Mouse (Mus musculus): ENCODE measurements around the gene Olfr8. TPM values are rescaled to one million over a fixed set of nuclear protein-coding genes. Genes with fewer than 3 reads are reported as not detected.
"Not testable (repeated sequence)": the region's sequence is repeated elsewhere in the genome, so short reads cannot be mapped to it uniquely, and the experiment has no call there.

Olfr8 gene
- not detected in 2 replicates for polyA plus RNA-seq (2016; fragmentation: Nextera tagmentation; extraction: Ambion mirVana)

- H3K4me1 ChIP-seq; H3K27me3 ChIP-seq; H3K36me3 ChIP-seq (replicated peaks); ATAC-seq (ENCODE audit: low FRiP score); H3K9me3 ChIP-seq; H3K27ac ChIP-seq; H3K4me3 ChIP-seq (replicated peaks); H3K4me2 ChIP-seq; H3K9ac ChIP-seq: not testable (repeated sequence)
- WGBS = 86% methylated on average over 1 of the region's 1 CpGs
Observed at GRCm38 (mm10) chr10:78950336-78950735, at the start of gene Olfr8. TSS of gene Olfr8 (plus strand) at chr10:78950636.

GRCm38 (mm10) chr10:78912871-78913270 lies 37.6 kb upstream of the Olfr8 start, which contains the start of gene Olfr1354:
TSS of gene Olfr1354 (plus strand) at chr10:78913171.
- H3K27ac ChIP-seq; H3K27me3 ChIP-seq; H3K4me2 ChIP-seq; ATAC-seq (ENCODE audit: low FRiP score); H3K4me3 ChIP-seq (replicated peaks); H3K4me1 ChIP-seq; H3K9ac ChIP-seq; H3K9me3 ChIP-seq; H3K36me3 ChIP-seq (replicated peaks): not testable (repeated sequence)
- WGBS = 89% methylated on average over 1 of the region's 1 CpGs

- H3K27me3 ChIP-seq; H3K27ac ChIP-seq; H3K9ac ChIP-seq; H3K4me3 ChIP-seq (replicated peaks); H3K4me1 ChIP-seq; H3K36me3 ChIP-seq (replicated peaks); H3K4me2 ChIP-seq; H3K9me3 ChIP-seq; ATAC-seq (ENCODE audit: low FRiP score): not testable (repeated sequence)
Observed at GRCm38 (mm10) chr10:78963009-78963408, 12.6 kb downstream of the Olfr8 start, which contains the start of gene Olfr1353. TSS of gene Olfr1353 (plus strand) at chr10:78963309.

- no peak within 1 kb of the TSS for H3K9ac ChIP-seq
- ATAC-seq (ENCODE audit: low FRiP score) = no peak
- H3K4me2 ChIP-seq = no peak within 1 kb of the TSS
- H3K27me3 ChIP-seq = no peaks in the 10 kb centered on the region
- H3K9me3 ChIP-seq = no peaks in the 10 kb centered on the region
- H3K27ac ChIP-seq = no peak within 1 kb of the TSS
- H3K4me3 ChIP-seq (replicated peaks) = no peak within 1 kb of the TSS
- H3K4me1 ChIP-seq = no peaks in the 10 kb centered on the region
- no peaks in the 10 kb centered on the region for H3K36me3 ChIP-seq (replicated peaks)
Observed at GRCm38 (mm10) chr10:78980750-78981149, 30.3 kb downstream of the Olfr8 start, which contains the start of gene Olfr1352. TSS of gene Olfr1352 (plus strand) at chr10:78981050.

Other genes starting within 250 kb of the Olfr8 start
- gene Casp14, start 232.3 kb upstream of the Olfr8 start, polyA plus RNA-seq (2016; fragmentation: Nextera tagmentation; extraction: Ambion mirVana) = not detected in 2 replicates
- gene Ccdc105, start 197.6 kb upstream of the Olfr8 start, polyA plus RNA-seq (2016; fragmentation: Nextera tagmentation; extraction: Ambion mirVana) = 0.13 and 0.44 TPM in 2 replicates
- 1.7 and 1.8 TPM in 2 replicates for gene Slc1a6, start 170.1 kb upstream of the Olfr8 start, polyA plus RNA-seq (2016; fragmentation: Nextera tagmentation; extraction: Ambion mirVana)
- gene Olfr1356, start 98.5 kb upstream of the Olfr8 start, polyA plus RNA-seq (2016; fragmentation: Nextera tagmentation; extraction: Ambion mirVana) = not detected in 2 replicates
- gene Olfr1355, start 75.1 kb upstream of the Olfr8 start, polyA plus RNA-seq (2016; fragmentation: Nextera tagmentation; extraction: Ambion mirVana) = not detected in 2 replicates
- 0.12 TPM in 1 of 2 replicates, not detected in the other for gene Olfr1354, start 37.5 kb upstream of the Olfr8 start, polyA plus RNA-seq (2016; fragmentation: Nextera tagmentation; extraction: Ambion mirVana)
- not detected in 2 replicates for gene Olfr1353, start 12.7 kb downstream of the Olfr8 start, polyA plus RNA-seq (2016; fragmentation: Nextera tagmentation; extraction: Ambion mirVana)
- gene Olfr1352, start 30.4 kb downstream of the Olfr8 start, polyA plus RNA-seq (2016; fragmentation: Nextera tagmentation; extraction: Ambion mirVana) = not detected in 2 replicates
- not detected in 2 replicates for gene Olfr1351, start 61.8 kb downstream of the Olfr8 start, polyA plus RNA-seq (2016; fragmentation: Nextera tagmentation; extraction: Ambion mirVana)
- gene Olfr57, start 78.1 kb downstream of the Olfr8 start, polyA plus RNA-seq (2016; fragmentation: Nextera tagmentation; extraction: Ambion mirVana) = 0.12 and 0.23 TPM in 2 replicates
- 45.7 and 47.7 TPM in 2 replicates for gene 2610008E11Rik, start 147.0 kb downstream of the Olfr8 start, polyA plus RNA-seq (2016; fragmentation: Nextera tagmentation; extraction: Ambion mirVana)
- not detected in 2 replicates for gene Vmn2r80, start 198.1 kb downstream of the Olfr8 start, polyA plus RNA-seq (2016; fragmentation: Nextera tagmentation; extraction: Ambion mirVana)

Measured in forebrain, embryonic 12.5 days (tissue).